Mouse (Mus musculus) megakaryocyte-erythroid progenitor cell, adult 5-6 weeks (primary cell): ENCODE measurements at regions not wholly inside any gene's neighbourhood (a gene's known extent, or its start where the extent isn't known, plus 50 kb on each side); places are given as distances from the start of the nearest gene placed in this dataset.

Experiments used
- ATAC-seq: replicated peaks from 2 replicates; pipeline ENCODE4 v1.8.0; 2016; ENCODE audit warnings: mild to moderate bottlenecking, inconsistent platforms; ENCODE audit not compliant: severe bottlenecking, poor library complexity, low FRiP score, low TSS enrichment

GRCm38 (mm10) chr19:33022839-33023428 lies 265.6 kb downstream of the Pten start:
- no peak for ATAC-seq

- ATAC-seq = no peak
Observed at GRCm38 (mm10) chr19:33029688-33030444, 272.6 kb downstream of the Pten start.

- no peak for ATAC-seq
Observed at GRCm38 (mm10) chr19:33040512-33040911, 283.2 kb downstream of the Pten start.

GRCm38 (mm10) chr19:33040991-33041390 lies 283.7 kb downstream of the Pten start:
- no peak for ATAC-seq

- ATAC-seq = no peak
Observed at GRCm38 (mm10) chr19:33042760-33043159, 285.5 kb downstream of the Pten start.

- ATAC-seq = no peak
Observed at GRCm38 (mm10) chr19:33043696-33044095, 286.4 kb downstream of the Pten start.

GRCm38 (mm10) chr19:33048754-33049442 lies 291.6 kb downstream of the Pten start:
- ATAC-seq = no peak

- ATAC-seq = no peak
Observed at GRCm38 (mm10) chr19:33053199-33053867, 296.0 kb downstream of the Pten start.

- no peak for ATAC-seq
Observed at GRCm38 (mm10) chr19:33056372-33056791, 299.1 kb downstream of the Pten start.

GRCm38 (mm10) chr19:33061006-33061405 lies 303.7 kb downstream of the Pten start:
- ATAC-seq = no peak

- no peak for ATAC-seq
Observed at GRCm38 (mm10) chr19:33062165-33063058, 305.1 kb downstream of the Pten start.

GRCm38 (mm10) chr19:33065274-33066200 lies 308.2 kb downstream of the Pten start:
- ATAC-seq = no peak

- no peak for ATAC-seq
Observed at GRCm38 (mm10) chr19:33068351-33068955, 311.2 kb downstream of the Pten start.

GRCm38 (mm10) chr19:33069761-33070160 lies 312.5 kb downstream of the Pten start:
- ATAC-seq = no peak

GRCm38 (mm10) chr19:33072299-33072698 lies 315.0 kb downstream of the Pten start:
- ATAC-seq = no peak

GRCm38 (mm10) chr19:33074907-33075306 lies 317.2 kb downstream of the Rnls start:
- no peak for ATAC-seq

- no peak for ATAC-seq
Observed at GRCm38 (mm10) chr19:33078681-33079360, 313.3 kb downstream of the Rnls start.
